Mouse (Mus musculus) layer of hippocampus, adult 18-20 months (tissue): ENCODE measurements at regions not wholly inside any gene's neighbourhood (a gene's known extent, or its start where the extent isn't known, plus 50 kb on each side); places are given as distances from the start of the nearest gene placed in this dataset.

Experiments used
- DNase-seq, 2 experiments: peaks; one replicate each; pipeline ENCODE4 v3.0.0; 2022; ENCODE audit warnings: low spot score in 2 of 2

DNA sequence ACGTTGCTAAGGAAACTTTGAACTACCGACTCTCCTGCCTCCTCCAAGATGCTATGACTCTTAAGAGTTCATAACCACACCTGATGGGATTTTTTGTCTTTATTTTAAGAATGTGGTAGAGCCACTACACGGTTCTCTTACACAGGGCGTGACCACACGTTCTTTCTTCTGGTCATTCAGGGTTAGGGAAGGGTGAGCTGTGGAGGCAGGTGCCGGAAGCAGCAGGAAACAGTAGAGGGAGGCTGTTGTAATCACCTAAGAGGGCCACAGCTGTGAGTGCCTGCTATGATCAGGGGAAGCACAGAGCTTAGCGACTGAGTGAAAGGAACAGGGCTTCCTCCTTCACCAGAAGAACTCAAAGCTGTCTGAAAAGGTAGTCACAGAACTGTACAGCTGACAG lies 50.6 kb upstream of the Larp1 start:
- no peak for DNase-seq

DNA sequence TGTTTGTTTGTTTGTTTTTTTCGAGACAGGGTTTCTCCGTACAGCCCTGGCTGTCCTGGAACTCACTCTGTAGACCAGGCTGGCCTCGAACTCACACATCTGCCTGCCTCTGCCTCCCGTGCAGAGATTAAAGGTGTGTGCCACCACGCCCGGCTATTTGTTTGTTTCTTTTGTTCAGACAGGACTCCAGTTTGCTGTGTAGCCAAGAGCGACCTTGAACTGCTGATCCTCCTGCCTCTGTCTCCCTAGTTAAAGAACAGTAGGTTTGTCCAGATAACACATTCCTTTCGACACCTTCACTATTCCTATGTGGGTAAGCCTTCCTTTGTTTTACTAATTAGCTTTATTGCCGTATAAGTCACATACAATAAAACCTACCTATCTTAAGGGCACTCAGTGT lies 52.0 kb upstream of the Larp1 start:
- DNase-seq: no peak

DNA sequence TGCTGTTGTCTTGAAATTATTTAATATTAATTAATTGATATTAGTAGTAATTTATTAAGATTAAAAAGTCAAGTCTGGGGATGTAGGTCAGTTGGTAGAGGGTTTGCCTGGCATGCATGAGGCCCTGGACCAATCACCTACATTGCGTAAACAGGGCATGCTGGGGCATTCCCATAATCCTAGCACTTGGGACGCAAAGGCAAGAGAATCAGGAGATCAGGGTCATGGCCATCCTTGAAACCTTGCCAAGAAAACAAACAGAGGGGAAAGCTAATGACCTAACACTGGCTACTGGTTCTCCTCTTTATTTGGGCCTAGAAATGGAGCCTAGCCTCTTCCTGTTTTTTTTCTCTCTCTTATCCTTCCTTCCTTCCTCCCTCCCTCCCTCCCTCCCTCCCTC lies 52.8 kb upstream of the Larp1 start:
- no peak for DNase-seq

DNA sequence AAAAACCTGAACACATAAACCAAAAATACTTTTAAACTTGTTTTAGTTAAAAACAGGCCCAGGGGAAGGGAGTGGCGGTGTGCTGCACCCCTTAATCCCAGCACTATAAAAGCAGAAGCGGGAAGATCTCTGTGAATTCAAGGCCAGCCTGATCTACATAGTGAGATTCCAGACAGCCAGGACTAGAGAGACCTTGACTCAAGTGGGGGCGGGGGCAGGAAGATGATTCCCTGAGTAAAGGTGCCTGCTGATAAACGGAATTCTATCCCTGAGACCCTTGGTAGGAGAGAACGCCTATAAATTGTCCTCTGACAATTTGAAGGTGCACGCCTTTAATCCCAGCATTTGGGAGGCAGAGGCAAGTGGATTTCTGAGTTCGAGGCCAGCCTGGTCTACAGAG lies 53.4 kb upstream of the Larp1 start:
- DNase-seq: no peak

DNA sequence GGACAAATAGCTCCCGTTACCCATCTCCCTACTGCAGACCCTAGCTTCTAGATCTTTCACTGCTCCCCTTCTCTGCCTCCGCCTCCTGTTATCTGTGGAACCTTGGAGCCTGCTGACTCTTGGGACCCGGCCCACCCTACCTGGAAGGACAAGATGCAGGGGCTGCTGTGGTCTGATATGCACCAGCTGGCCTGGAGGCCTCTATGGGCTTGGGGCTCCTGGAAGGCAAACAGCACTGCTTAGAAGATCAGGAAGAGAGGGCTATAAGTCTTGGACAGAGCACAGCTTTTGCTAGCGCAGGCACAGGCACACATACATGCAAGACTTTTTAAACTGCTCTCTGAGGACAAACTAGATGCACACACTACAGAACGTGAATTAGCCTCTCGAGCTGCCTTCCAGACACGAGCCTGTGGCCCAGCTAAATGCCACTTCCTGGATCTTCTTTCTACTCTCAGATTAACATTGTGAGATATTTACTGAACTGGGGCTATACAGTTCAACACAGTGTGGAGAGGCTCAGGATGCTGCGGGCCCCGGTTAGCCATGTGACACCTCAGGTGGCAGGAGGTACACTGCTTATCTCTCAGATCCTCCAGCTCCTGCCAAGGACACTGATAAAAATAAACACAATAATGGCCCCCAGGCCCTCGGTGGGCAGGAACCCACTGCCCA lies 54.2 kb upstream of the Larp1 start:
- no peak for DNase-seq

DNA sequence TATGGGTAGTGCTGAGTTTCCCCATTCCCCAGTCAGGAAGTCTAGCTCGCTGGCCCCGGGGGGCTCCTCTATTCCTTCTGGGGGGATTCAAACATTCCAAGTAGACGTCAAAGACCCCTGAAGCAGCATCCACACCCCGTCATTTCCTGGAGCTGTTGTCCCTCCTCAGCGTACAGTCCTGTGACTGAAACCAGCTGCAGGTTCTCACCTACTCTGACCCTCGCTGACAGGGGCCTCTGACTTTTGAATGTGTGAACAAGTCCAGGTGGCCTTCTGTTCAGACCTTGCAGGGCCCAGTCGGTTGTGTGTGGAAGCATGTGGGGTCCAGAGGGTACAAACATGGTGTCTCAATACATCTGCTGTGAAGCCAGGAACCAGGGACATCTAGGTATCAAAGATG lies 55.2 kb upstream of the Larp1 start:
- no peak for DNase-seq

DNA sequence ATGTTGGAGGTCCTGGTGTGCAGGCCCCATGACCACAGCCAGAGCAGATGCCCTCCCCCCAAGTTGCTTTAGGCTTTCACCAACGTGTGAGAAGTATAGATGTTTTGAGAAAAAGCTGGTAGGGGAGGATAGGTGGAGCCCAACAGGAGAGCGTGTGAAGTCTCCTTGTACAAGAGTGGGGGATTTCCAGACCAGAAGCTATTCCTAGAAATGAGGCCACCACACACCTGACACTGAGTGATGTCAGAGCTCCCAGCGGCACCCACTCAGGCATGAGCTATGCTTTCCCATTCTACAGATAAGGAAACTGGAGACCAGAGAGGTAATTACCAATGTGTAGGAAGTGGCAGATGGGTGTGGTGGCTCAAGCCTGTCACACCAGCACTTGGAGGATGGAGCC lies 56.2 kb upstream of the Larp1 start:
- DNase-seq: no peak

DNA sequence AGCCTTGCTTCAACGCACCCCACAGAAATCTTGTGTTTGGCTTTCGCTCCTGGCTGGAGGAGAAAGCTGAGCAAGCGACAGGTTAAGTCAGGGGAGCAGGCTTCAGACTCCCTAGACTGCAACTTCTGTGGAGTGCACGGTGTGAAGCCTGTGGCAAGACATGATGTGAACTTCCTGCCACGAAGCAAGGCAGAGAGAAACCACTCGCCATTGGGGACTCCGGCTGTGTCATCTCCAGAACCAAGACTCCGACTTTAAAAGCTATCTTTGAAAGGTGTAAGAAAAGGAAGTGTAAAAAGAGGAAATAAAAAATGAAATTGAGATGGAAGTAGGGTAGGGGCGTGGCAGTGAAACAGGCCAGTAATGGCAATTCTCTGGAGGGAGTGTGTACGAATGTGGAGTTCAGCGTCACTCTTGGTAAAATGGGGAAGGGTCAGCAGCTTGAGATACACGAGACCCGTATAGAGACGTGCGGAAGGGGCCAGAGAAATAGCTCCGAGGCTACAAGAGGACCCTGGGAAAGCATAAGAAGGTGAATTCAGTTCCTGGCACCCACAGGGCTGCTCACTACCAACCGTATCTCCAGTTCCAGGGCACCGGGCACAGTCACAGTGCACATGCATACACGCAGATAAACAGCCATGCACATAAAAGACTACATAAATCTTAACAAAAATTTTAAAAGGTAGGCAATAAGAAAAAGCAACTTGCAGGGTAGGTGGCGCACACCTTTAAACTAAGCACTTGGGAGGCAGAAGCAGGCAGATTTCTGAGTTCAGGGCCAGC lies 57.1 kb upstream of the Larp1 start:
- DNase-seq: no peak

DNA sequence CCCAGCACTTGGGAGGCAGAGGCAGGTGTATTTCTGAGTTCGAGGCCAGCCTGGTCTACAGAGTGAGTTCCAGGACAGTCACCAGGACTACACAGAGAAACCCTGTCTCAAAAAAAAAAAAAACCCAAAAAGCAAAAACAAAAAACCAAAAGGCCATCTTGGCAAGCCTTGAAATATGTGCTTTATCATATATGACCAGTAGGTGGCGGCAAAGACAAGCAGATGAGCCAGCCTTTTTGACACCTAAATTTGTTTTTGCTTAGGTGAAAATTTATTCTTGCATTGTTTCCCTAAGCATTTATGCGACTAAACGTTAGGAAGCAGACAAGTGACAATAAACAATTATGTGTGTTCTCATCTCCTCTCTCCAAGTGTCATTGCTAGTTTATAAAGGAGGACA lies 57.9 kb upstream of the Larp1 start:
- DNase-seq: peak in 1 of 2 experiments; percentile 66

DNA sequence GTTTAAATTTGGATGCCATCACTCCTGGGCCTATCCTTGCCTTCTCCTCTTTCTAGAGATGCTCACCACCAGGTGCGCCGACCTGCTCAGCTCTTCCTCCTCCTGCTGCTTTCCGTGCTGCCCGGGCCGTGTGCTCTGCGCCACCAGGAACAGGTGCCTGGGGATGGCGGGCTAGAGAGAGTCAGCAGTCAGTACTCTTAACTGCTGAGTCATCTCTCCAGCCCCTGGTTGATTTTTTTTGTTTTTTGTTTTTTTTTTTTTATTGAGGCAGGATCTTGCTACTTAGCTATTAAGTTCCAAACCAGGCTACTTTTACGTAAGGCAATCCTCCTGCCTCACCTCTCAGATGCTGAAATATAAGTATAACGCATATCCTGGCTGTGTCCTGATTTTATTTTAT lies 59.8 kb upstream of the Larp1 start:
- no peak for DNase-seq

DNA sequence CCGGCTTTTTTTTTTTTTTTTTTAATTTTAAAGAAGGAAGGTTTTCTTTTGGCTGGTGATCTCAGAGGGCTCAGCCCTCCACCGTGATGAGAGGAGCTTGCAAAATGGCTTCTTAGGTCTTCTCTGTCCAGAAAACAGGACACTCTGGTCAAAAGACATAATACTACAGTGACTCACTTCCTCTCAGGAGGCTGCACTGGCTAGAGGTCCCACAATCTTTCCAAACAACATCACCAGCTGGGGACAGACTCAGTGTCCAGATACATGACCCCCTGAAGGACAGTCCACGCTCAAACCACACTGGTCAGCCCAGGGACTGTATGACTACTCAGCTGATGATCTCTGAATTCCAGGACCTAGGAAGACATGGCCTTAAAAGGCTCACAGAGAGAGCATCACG lies 61.5 kb upstream of the Larp1 start:
- no peak for DNase-seq

DNA sequence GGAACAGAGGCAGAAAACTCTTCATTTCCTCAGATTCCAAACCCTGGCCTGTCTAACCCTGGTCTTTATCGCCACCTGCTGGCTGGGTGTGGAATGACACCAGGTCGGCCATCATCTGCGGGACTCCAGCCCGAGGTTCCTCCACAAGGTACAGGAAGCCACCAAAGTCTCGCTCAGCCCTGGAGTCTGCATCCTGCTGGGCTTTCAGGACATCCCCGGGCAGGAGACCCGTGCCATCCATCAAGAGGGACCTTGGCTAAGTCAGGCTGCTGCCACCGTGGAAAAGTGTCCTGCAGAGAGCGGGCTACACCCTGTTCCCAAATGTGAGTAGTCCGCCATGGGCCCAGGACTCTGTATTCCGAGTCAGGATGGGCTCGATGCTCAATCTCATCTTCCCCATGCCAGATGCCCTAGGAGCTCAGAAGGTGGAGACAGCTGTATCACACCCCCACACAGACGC lies 74.4 kb upstream of the Larp1 start:
- peak; percentile 67 to 91 for DNase-seq

DNA sequence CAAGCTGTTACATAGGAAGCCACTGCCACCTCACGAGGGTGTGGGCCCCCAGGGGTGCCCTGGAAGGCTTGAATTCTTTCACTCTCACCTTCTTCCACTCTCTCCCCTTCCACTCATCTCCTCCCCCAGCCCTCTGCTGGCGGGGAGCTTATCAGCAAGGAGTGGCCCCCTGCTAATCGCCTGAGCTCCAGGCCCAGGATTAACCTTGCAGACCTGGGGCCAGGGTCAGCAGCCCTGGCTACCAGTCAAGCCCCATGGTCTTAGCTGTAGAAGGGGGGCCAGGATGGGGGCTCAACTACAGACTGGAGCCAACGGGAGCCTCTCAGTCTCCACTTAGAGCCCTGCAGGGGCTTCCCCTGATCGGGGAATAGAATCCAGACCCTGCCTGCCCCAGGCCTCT lies 75.8 kb upstream of the Larp1 start:
- no peak for DNase-seq

DNA sequence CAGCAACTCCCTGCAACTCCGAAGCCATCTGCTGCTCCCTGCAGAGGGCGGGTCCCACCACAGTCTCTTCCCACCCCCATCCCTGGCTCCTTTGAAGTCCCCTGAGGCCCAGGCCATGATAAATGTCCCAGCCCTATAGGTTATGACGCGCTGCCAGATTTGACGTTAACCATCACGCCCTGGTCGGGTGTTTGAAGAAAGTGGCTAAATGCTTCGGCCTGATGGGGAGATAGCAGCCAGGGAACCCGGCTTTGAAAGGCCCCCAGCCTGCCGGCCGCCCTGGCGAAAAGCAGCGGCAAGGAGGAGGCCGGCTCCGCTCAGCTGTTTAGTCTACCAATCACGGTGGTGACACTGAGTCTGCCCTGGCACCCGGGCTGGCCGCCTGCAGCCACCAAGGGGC lies 79.4 kb upstream of the Larp1 start:
- DNase-seq: no peak

DNA sequence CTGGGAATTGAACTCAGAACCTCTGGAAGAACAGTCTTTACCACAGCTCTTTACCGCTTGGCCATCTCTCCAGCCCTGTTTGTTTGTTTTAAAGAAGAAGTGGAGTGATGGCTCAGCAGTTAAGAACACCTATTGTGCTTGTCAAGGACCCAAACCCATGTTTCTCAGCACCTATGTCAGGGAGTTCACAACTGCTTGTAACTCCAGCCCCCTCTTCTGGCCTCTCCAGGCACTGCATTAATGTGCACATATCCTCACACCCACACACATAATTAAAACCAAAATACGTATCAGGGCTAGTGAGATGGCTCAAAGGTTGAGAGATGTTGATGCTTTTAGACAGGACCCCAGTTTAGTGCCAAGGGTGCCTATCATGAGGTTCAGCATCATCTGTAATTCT lies 87.6 kb upstream of the Hand1 start:
- DNase-seq: no peak

DNA sequence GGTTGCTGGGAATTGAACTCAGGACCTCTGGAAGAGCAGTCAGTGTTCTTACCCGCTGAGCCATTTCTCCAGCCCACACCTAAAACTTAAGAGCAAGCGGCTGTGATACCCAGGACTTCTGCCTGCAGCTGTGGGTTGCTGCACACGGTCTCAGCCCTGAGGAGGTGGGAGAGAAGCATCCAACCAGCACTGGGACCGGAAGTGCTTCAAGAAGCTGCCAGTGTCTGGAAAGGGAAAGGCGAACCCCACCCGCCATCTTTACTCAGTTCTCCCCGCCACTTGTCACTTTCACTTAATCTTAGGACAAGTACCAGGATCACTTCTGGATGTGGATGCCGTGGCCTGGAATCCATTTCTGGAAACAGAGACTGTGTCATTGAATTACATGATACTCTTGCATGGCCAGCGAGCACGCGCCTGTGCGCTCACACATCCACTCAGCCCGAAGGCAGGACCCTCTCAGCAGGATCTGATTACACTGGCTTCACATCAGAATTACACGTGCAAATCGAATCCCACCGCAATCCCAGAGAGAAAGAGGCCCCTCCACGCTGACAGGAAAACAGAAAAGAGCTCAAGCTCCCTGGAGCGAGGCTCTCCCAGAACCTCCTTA lies 85.9 kb upstream of the Hand1 start:
- no peak for DNase-seq

DNA sequence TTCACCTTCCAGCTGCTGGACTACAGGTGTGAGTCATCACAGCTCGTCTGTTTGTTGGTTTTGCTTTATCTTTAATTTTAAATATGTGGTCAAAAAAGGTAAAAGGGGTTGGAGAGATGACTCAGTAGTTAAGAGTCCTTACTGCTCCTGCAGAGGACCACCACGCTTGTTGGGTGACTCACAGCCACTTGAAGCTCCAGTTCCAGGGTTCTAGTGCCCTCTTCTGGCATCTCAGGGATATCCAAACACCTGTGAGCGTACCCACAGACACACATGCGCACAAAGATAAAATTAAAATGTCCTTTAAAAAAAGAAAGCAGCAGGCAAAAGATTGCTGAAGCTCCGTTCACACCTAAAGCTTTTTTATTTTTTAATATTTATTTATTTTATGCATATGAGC lies 85.4 kb upstream of the Hand1 start:
- no peak for DNase-seq

DNA sequence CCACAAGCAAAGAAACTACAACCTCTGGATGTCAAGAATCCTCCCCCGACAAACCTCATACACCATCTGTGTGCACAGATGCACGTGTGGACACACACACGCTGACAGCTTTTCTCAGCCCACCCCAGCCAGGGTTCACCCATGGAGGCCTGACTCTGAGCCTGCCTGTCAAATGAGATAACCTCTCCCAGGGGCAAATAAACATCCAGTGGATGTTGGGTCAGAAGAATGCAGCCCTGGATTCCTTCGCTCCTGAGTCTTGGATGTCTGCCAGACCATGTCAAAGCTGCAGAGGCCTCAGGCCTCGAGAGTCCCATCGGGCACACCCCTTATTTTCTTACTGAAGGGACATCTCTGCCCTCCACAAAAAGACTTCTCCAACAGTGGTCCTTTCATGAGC lies 83.4 kb upstream of the Hand1 start:
- no peak for DNase-seq

DNA sequence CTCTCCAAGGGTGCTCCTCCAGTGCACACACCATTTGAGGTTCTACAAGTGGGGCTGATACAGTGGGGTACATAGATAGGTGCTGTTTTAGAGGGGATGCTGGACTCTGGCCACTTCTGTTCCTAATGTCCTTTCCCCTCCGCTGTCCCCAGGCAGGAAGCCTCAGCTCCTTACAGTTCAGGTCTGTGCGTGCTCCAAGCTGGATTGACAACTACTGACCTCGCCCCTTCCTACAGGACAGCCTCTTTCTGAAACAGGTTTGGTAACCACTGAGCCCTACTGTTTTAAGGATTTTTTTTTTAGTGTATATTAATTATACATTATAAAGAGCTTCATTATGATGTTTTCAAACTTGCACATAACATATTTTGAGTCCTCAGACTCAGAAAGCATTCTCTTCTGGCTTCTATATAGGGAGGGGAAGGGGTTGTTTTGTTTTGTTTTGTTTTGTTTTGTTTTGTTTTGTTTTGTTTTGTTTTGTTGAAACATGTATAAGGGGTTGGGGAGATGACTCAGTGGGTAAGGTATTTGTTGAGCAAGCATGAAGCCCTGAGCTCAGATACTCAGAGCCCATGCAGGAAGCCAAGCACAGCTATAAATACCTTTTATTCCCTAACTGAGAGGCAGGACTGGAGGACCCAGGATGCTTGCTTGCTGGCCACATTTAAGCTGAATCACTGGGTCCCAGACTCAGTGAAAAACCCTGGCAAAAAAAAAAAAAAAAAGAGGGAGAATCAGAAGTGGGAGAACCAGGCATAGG lies 81.4 kb upstream of the Hand1 start:
- DNase-seq: no peak

DNA sequence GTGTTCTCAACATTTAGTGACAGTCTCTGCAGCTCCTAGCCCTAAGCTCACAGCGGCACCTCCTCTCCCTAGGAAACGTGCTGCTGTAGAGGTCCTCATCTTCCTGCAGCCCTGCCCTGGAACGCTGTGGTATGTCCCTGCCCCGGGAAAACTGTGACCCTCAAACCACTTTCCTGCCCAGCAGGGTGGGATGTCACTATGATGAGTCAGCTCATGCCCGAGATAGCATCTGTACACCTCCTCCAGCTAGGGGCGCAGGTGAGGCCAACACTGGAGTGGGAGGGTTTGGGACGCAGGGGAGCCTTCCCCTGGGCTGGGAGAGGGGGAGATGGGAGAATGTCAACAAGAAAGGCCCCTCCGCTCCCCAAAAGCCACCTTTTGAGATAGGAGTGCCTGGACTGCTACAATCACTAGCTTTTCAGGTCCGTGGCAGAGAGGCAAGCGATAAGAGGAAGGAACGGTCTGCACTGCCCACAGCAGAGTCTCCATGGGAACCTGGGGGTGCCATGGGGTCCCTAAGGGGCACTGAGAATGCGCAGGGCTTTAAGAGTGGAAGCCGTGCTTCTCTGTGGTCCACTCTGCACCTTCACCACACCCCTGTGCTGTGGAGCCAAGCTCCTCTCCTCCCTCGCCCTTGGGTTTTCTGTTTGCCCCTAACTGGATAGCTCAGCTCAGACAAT lies 80.5 kb upstream of the Hand1 start:
- DNase-seq: no peak

DNA sequence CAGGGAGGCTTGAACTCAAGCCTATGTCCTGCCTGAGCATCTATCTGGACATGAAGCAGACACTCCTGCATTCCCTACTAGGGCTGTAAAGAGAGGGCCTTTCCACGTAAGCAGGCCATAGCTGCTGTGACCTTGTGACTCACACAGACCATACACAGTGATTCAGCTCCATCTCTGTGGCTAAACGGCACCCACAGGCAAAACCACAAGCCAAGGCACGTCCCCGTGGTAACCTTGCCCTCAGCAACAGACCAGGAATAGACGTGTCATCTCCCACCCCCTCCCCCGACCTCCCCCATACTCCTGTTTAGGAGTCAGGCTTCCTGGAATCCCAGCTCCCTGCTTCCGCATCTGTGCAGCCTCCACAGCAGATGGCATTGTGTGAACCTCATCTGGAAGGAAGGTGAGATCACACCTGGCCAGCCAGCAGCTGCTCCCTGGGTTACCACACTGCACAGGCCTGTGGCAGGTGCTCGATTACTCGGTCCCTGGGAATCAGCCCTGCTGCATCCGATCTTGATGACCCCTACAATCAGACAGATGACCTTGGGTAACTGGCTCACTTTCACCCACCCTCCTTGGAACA lies 79.2 kb upstream of the Hand1 start:
- DNase-seq: no peak
